Mouse (Mus musculus): Measurements from ENCODE around the gene Dixdc1.

- TF ChIP-seq CTCF (IDR thresholded peaks at IDR 0.05; ENCODE audit: low read depth, low read length) (no peak), GATA1 (IDR thresholded peaks at IDR 0.05; ENCODE audit: borderline replicate concordance, low read length) (no peak), POLR2AphosphoS5 (IDR thresholded peaks at IDR 0.05; ENCODE audit: insufficient replicate concordance, low read depth, low read length) (no peak), TAL1 (conservative IDR thresholded peaks at IDR 0.05; ENCODE audit: low read depth, low read length) (no peak), GATA2 (IDR thresholded peaks at IDR 0.05; ENCODE audit: borderline replicate concordance, low read depth, low read length) (no peak)
These were observed 30.2 kb downstream of the Dixdc1 start for GRCm38 (mm10) chr9:50709108-50709507.

Data from G1E (cell line).